Mouse (Mus musculus) hindbrain, embryonic 16.5 days (tissue): ENCODE results near the gene Tlr12. TPM values are rescaled to one million over a fixed set of nuclear protein-coding genes. Genes with fewer than 3 reads are reported as not detected.
"Not testable (repeated sequence)": the region's sequence is repeated elsewhere in the genome, so short reads cannot be mapped to it uniquely, and the experiment has no call there.

ENCODE experiments used
- ATAC-seq: fragments of 200-750 bp; cut with Nextera tagmentation; 2 replicates; pipeline ENCODE4 v1.8.0; 2017; ENCODE audit warnings: moderate TSS enrichment, moderate library complexity
- H3K27ac ChIP-seq: fragments of 300-500 bp; sonication (generic); 2 replicates; pipeline ENCODE4 v1.5.1; 2014; ENCODE audit warnings: low read depth, mild to moderate bottlenecking, control low read depth, low read length, moderate library complexity
- H3K27me3 ChIP-seq: fragments of 300-500 bp; sonication (generic); replicated peaks from 2 replicates; pipeline ENCODE4 v1.6.1; 2014; ENCODE audit warnings: low read length; ENCODE audit not compliant: control insufficient read depth, insufficient read depth
- H3K36me3 ChIP-seq: fragments of 300-500 bp; sonication (generic); 2 replicates; pipeline ENCODE4 v1.6.1; 2014; ENCODE audit warnings: mild to moderate bottlenecking, low read length, moderate library complexity, mixed read lengths; ENCODE audit not compliant: control insufficient read depth, insufficient read depth
- H3K4me1 ChIP-seq: fragments of 300-500 bp; sonication (generic); 2 replicates; pipeline ENCODE4 v1.6.1; 2014; ENCODE audit warnings: low read depth, low read length; ENCODE audit not compliant: control insufficient read depth, insufficient read depth
- H3K4me2 ChIP-seq: fragments of 300-500 bp; sonication (generic); 2 replicates; pipeline ENCODE4 v1.6.1; 2014; ENCODE audit warnings: mild to moderate bottlenecking, low read length, control low read depth, moderate library complexity
- H3K4me3 ChIP-seq: fragments of 300-500 bp; sonication (generic); 2 replicates; pipeline ENCODE4 v1.5.1; 2014; ENCODE audit warnings: mild to moderate bottlenecking, low read length, control low read depth, moderate library complexity
- H3K9ac ChIP-seq: fragments of 300-500 bp; sonication (generic); 2 replicates; pipeline ENCODE4 v1.6.1; 2014; ENCODE audit warnings: low read depth, mild to moderate bottlenecking, control low read depth, low read length, moderate library complexity
- H3K9me3 ChIP-seq: fragments of 300-500 bp; sonication (generic); 2 replicates; pipeline ENCODE4 v1.6.1; 2014; ENCODE audit warnings: mild to moderate bottlenecking, low read length, moderate library complexity; ENCODE audit not compliant: control insufficient read depth
- WGBS: fragments of 180-500 bp; shearing (Covaris S2); extraction: QIAGEN DNeasy Blood & Tissue Kit; methylation state at CpG from one replicate; pipeline ENCODE4 v1.1.7; 2014; 5-methylcytosine and 5-hydroxymethylcytosine counted together
- polyA plus RNA-seq: library from polyadenylated mRNA; unstranded; fragments of >200 nt; fragmentation: Nextera tagmentation; extraction: Ambion mirVana; gene quantifications from 2 replicates; pipeline ENCODE4 v1.2.1, GENCODE M21; 2015

Gene Tlr12
- polyA plus RNA-seq, 1 experiment from 2014 or later: 1.6 TPM

DNA sequence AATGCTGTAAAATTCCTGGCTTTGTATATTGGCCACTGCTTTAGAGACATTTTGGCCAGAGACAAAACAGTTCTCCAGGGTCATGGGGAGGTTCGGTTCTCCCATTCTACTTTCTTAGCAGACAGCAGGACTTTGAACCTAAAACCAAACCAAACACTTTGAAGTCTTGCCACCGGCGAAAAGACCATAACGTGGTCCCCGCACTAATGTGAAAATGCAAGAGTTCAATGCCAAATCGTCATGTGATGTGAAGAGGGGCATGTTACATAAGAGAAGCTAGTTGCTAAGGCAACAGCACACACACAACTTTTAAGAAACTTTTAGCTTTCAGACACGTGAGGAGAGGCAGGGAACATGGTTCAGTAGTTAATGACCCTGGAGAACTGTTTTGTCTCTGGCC lies 17.0 kb upstream of the Tlr12 start:
- WGBS: 72% methylated on average over 7 of the region's 7 CpGs
- Histone ChIP-seq H3K9me3 (no peaks in the 10 kb centered on the region), H3K9ac (no peak overlapping the region), H3K27ac (no peak overlapping the region), H3K27me3 (no peaks in the 10 kb centered on the region), H3K4me2 (no peak overlapping the region), H3K36me3 (no peaks in the 10 kb centered on the region), H3K4me3 (no peak overlapping the region), H3K4me1 (peaks cover 8% of the 10 kb centered on the region)
- no peak for ATAC-seq

DNA sequence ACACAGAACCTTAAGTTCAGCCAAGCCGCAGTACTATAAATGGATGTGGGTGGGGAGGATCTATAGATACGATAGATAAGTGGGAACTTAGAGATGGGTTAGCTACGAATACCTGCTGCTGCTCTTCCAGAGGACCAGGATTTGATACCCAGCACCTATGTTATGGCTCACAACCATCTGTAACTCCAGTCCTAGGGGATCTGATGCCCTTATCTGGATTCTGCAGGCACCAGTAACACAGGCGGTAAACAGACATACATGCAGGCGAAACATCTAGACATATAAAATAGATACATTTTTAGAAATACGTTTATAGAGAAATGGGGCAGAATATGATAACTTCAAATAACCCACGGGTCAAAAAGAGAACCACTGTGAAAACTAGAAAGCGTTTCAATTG lies 2.7 kb upstream of the Tlr12 start:
- Histone ChIP-seq H3K4me2 (no peak overlapping the region), H3K4me1 (no peaks in the 10 kb centered on the region), H3K27me3 (no peaks in the 10 kb centered on the region), H3K9me3 (no peaks in the 10 kb centered on the region), H3K4me3 (no peak overlapping the region), H3K36me3 (no peaks in the 10 kb centered on the region), H3K9ac (no peak overlapping the region), H3K27ac (no peak overlapping the region)
- WGBS: 89% methylated on average over 8 of the region's 8 CpGs
- ATAC-seq: no peak

DNA sequence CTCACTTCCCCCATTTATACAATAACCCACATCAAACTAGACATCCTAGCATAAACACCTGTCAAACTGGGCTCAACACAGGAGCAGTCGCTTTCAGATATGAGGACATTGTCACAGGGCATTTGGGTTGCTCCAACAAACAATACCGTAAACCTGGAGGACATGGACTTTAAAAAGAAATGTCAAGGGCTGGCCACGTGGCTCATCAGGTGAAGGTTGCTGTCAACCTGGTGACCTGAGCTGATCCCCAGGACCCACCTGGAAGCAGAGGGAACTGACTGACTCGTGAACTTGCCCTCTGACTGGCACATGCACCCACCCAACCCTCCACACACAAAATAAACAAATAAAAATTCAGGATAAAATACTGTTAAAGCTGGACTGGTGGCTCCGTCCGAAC lies 2.2 kb upstream of the Tlr12 start:
- Histone ChIP-seq H3K36me3 (no peaks in the 10 kb centered on the region), H3K27me3 (no peaks in the 10 kb centered on the region), H3K4me1 (no peaks in the 10 kb centered on the region), H3K9ac (no peak overlapping the region), H3K27ac (no peak overlapping the region), H3K4me2 (no peak overlapping the region), H3K9me3 (no peaks in the 10 kb centered on the region), H3K4me3 (no peak overlapping the region)
- no peak for ATAC-seq
- WGBS: 84% methylated on average over 6 of the region's 6 CpGs

DNA sequence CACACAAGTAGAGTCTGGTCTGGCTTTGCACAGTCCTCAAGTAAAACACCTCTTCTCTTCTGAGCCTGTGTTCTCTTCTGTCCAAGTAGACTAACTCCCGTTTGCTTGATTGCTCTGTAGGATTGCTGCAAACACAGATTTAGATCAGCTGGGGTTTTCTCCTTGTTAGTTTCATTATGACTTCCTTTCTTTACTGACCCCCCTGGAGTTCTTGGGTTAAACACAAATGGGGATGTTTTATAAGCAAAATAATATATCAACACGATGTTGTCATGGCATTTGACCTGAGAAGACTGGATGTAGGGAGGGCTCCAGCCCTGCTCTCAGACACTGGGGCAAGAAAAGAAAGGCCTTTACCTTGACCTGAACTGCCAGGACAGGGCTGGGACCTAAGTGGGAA lies 544 bp upstream of the Tlr12 start:
- Histone ChIP-seq H3K9ac (no peak overlapping the region), H3K27me3 (no peaks in the 10 kb centered on the region), H3K4me3 (no peak overlapping the region), H3K27ac (no peak overlapping the region), H3K9me3 (no peaks in the 10 kb centered on the region), H3K4me2 (no peak overlapping the region), H3K4me1 (no peaks in the 10 kb centered on the region), H3K36me3 (no peaks in the 10 kb centered on the region)
- WGBS: 72% methylated on average over 2 of the region's 2 CpGs
- no peak for ATAC-seq

DNA sequence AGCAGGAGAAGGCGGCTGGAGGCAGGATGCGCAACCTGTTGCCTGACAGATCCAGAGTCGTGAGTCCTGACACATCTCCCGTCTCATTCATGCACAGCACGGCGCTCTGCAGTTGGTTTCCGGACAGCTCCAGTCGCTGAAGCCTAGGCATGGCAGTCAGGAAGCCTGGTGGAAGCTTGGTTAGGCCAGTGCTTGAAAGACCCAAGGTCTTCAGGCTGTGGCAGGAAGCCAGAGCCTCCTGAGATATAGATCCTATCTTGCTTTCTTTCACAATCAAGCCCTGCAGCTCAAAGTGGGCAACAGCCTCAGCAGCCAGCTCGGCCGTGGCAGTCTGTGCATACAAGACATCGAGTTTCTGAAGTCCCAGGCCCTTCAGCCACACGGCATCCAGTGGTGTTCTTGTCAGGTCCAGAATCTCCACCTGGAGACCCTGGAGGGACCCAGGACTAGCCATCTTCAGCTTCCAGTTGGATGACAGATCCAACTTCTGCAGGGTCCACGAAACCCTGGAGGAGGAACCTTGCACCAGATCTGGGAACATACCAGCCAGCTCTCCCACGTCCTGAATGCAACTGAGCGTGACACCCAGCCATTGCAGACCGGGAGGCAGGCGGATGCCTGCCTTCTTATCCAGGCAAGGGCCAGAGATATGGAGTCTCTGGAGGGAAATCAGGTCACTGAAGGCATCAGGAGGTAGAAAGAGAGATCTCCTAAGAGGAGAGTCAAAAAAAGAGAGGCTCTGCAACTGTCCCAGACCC lies 877 bp downstream of the Tlr12 start:
- Histone ChIP-seq H3K27ac (no peak overlapping the region), H3K4me2 (no peak overlapping the region), H3K4me3 (no peak overlapping the region), H3K36me3 (no peaks in the 10 kb centered on the region), H3K9ac (no peak overlapping the region), H3K4me1 (no peaks in the 10 kb centered on the region), H3K9me3 (no peaks in the 10 kb centered on the region), H3K27me3 (no peaks in the 10 kb centered on the region)
- ATAC-seq: no peak
- 71% methylated on average over 17 of the region's 17 CpGs for whole genome bisulfite sequencing

DNA sequence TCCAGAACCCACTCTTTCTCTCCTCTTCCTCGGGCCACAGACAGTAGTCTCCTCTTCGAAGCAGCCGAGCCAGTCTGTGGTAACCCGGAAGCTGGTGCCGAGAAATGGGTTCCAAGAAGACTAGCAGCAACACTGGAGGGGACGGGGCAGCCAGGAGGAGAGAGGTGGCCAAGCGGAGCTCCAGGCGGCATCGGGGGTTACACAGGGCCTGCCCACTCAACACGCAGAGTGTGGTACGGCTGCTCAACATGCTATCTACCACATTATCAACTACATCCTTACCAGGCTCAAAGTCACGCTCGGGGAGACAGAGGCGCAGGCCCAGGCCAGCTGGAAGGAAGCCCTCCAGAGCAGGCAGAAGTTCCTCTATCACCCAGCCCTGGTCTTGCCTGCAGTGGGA lies 2.7 kb downstream of the Tlr12 start:
- WGBS: 90% methylated on average over 14 of the region's 14 CpGs

DNA sequence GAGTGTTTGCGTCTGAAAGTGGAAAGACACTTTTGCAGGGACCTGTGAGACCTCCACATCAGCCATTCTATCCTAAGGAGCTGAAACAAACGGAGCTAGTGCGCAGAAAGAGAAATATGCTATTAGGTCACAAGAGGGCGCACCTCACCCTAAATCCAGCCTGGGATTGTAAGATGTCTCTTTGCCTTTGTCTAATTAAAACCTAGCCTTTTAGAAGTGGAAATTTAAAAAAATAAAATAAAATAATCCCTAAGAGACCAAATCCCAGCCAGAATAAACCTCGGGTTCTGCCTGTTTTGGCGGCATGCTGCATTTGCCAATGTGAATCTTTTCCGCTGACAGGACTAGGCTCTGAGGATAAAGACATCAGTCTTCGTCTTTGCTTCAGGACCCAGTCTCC lies 5.1 kb downstream of the Tlr12 start:
- Histone ChIP-seq H3K27me3 (no peaks in the 10 kb centered on the region), H3K4me1 (peaks cover 10% of the 10 kb centered on the region), H3K4me3 (no peak overlapping the region), H3K27ac (no peak overlapping the region), H3K36me3 (no peaks in the 10 kb centered on the region), H3K9ac (no peak overlapping the region), H3K9me3 (no peaks in the 10 kb centered on the region), H3K4me2 (no peak overlapping the region)
- ATAC-seq: no peak
- 16% methylated on average over 8 of the region's 8 CpGs for WGBS

More for the DNA sequence above, 2.7 kb downstream of the Tlr12 start:
- H3K4me2 ChIP-seq: no peak overlapping the region
- H3K4me3 ChIP-seq: no peak overlapping the region
- H3K9ac ChIP-seq: no peak overlapping the region
- H3K27ac ChIP-seq: no peak overlapping the region
- H3K4me1 ChIP-seq: no peaks in the 10 kb centered on the region
- no peaks in the 10 kb centered on the region for H3K9me3 ChIP-seq
- no peak for ATAC-seq
- no peaks in the 10 kb centered on the region for H3K27me3 ChIP-seq
- no peaks in the 10 kb centered on the region for H3K36me3 ChIP-seq

DNA sequence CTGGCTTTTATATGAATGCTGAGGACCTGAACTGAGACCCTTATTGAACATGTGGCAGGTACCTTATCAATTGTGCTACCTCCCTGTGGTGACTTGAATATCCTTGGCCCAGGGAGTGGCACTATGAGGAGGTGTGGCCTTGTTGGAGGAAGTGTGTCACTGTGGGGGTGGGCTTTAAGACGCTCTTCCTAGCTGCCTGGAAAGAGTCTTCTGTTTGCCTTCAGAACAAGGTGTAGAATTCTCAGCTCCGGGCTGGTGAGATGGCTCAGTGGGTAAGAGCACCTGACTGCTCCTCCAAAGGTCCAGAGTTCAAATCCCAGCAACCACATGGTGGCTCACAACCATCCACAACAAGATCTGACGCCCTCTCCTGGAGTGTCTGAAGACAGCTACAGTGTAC lies 6.7 kb downstream of the Tlr12 start:
- not testable (repeated sequence) for H3K27me3 ChIP-seq, ATAC-seq, H3K4me3 ChIP-seq, H3K9me3 ChIP-seq, H3K4me2 ChIP-seq, H3K36me3 ChIP-seq, H3K27ac ChIP-seq, H3K9ac ChIP-seq
- 79% methylated on average over 3 of the region's 3 CpGs for WGBS
- H3K4me1 ChIP-seq: peaks cover 13% of the 10 kb centered on the region

DNA sequence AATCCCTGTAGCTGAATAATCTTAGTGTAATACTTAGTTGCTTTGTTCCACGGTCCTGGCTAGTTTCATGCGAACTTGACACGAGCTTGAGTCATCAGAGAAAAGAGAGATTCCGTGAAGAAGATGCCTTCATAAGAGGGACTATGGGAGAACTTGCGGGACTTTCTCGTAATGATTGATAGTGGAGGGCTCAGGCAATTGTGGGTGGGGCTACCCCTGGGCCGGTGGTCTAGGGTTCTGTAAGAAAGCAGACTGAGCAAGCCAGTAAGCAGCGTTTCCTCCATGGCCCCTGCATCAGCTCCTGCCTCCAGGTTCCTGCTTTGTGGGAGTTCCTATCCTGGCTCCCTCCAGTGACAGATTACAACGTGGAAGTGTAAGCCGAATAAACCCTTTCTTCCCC lies 7.7 kb downstream of the Tlr12 start:
- ATAC-seq: no peak
- H3K4me1 ChIP-seq: peaks cover 13% of the 10 kb centered on the region
- no peak overlapping the region for H3K27ac ChIP-seq
- peak overlapping the region; percentile 80 for H3K4me2 ChIP-seq
- WGBS: 29% methylated on average over 10 of the region's 10 CpGs
- no peaks in the 10 kb centered on the region for H3K36me3 ChIP-seq
- no peaks in the 10 kb centered on the region for H3K27me3 ChIP-seq
- no peaks in the 10 kb centered on the region for H3K9me3 ChIP-seq
- H3K9ac ChIP-seq: no peak overlapping the region
- no peak overlapping the region; the same call in 1 of the 2 replicates for H3K4me3 ChIP-seq
